Mouse (Mus musculus) testis, postnatal 10 days (tissue): ENCODE results near the gene Rimbp3.
A peak's percentile ranks its signal among the peaks of the same experiment; 100 is the strongest.
"Not testable (repeated sequence)": the region's sequence is repeated elsewhere in the genome, so short reads cannot be mapped to it uniquely, and the experiment has no call there.

Experiments
- DNase-seq: peaks from one replicate; pipeline ENCODE4 v3.0.0; 2021; ENCODE audit warnings: low spot score

The Rimbp3 gene

DNA sequence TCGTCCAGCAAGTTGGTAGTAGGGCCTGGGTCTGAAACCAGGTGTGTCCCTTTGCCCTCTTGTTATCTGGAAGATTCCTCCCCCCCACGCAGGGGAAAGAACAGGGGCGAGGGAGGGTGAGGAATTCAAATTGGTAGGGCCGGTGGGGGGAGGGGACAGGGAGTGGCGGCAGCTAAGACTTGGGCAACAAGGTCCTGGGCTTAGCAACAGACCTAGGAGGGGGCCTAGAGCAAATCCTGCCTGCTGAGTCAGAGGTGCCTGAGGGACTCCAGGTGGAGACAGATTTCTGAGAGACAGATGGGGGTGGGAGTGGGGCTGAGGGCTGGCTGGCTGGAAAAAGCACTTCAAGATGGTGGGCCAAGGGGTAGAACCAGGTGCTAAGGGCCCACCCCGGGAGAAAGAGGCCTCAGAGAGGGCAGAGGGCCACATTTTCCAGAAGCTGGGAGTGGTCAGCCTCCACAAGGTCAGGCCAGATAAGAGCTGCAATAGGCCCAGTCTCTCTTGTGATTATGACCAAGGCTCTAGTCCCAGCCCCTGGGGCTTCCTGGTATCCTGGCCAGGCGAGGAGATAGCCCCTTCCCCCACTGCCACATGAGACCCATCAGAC is 11.8 kb downstream of the Rimbp3 start:
- no peak for DNase-seq

DNA sequence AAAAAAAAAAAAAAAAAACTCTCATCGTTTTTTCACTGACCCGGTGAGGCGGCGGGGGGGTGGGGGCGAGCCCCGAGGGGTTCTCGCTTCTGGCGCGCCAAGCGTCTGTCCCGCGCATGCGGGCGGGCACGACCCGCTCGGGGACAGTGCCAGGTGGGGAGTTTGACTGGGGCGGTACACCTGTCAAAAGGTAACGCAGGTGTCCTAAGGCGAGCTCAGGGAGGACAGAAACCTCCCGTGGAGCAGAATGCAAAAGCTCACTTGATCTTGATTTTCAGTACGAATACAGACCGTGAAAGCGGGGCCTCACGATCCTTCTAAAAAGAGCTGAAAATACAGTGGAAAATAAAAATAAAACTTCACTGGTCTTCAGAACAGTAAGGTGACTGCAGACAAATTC is 13.8 kb downstream of the Rimbp3 start:
- DNase-seq = peak; percentile 100

DNA sequence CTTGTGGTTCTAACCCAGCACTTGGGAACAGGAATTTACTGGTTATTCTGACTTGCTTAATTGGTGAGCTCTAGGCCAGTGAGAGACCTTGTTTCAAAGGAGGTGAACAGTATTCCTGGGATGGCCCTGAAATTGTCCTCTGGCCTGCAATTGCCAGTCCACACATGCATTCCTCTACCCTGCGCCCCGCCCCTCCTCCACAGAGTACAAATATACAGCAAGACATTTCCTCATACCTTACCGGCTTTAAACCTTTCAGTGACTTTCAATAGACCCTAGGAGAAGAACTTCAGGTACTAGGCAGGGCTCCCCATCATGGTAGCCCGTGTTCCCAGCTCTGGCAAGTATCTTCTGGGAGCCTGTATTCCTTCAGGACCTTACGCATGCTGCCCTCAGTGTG is 17.2 kb downstream of the Rimbp3 start:
- no peak for DNase-seq

DNA sequence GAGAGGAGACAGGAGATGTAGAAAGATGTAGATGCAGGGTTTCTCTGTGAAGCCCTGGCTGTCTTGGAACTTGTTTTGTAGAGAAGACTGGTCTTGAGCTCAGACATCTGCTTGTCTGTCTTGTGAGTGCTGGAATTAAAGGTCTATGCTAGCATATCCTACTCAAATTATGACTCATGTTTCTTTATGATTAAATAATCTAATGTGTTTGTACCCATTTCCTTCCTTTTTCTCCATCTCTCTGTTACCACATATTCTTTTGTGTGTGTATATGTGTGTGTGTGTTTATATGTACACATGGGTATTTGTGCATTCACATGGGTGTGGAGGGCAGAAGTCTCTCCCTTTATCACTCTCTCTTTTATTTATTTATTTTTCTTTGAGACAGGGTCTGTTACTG is 18.1 kb downstream of the Rimbp3 start:
- DNase-seq = no peak

DNA sequence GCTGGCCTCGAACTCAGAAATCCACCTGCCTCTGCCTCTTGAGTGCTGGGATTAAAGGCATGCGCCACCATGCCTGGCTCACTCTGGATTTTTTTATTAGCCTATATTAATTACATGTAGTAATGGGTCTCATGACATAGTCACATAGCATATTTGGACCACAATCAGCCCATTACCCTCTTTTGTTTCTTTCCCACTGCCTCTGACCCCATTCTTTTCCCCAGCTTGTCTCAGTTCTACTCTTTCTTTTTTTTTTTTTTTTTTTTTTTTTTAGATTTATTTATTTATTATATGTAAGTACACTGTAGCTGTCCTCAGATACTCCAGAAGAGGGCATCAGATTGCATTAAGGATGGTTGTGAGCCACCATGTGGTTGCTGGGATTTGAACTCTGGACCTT is 23.1 kb downstream of the Rimbp3 start:
- DNase-seq = not testable (repeated sequence)

DNA sequence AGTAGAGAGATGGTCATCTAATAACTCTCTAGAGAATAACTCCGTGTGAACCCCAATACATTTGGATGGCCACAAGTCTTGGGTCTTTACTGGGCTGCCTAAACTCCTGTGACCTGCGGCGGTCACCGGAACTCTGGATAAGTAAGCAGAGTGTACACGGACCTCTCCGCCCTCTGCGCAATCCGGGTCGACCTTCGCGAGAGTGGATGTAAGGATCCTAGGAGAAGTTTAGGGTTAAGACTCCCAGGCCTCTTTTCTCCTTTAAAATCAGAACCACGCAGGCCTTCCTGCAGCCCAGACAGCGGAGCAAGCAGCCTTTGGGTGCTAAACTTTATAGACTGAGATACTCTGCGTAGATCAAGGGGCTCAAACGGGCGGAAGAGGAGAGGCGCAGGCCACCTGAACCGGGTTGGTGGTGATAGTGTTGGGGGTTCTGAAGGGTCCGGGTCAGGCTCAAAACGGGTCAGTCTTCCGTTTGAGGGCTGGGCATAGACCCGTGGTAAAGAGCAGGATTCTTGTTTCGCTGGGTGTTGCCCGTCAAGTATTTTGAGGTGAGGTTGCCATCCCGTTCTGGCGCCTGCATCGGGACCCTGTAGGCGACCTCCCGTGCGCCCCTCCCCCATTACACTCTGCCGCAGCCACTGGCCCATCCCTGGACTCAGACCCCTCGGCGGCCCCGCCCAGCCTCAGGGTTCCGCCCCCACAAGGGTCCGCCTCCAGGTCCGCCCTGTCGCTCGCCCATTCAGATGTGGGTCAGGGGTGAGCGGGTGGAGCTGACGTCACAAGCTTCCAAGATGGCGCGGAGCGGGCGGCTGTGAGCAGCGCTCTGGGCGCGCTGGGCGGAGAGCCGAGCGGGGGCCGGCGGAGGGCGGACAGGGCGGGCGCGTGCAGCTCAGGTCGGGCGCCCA is 24.6 kb downstream of the Rimbp3 start, which contains the start of gene Hic2:
Hic2 (plus strand) TSS at position 779 of the 908 bp plus-strand sequence.
- peak; percentile 96 for DNase-seq

DNA sequence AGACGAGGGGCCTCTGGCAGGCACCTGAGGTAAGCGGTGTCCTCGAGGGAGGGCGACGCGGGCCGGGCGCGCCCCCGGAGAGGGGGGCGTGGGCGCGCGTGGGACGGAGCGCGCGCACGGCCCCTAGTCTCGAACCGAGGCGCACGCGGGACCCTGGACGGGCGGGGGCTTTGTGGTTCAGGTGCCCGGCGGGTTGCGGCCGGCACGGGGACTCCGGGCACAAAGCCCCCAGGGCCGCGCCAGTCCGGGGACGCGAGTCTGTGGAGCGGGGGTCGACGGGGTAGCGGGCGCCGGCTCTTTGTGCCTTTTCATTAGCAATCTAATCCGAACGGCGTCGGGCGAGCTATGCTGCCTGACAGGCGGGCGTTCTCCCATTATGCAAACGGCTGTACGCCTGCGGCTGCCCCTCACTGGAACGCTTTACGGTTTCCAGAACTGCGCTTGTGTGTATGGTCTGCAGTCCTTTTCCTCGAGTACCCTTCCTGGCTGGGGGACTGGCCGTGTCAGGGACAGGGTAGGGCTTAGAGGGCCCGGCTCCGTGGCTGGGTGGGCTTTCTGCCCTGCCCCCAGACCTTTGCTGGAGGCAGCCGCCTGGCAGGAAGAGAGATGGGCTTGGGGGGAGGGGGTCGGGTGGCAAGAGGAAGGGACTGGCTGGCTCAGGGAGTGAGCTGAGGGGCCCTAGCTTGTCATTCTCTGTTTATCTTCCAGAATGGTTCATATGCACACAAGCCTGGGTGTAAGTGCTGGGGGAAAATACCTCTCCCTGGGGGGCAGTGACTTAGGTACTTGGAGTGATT is 25.5 kb downstream of the Rimbp3 start:
- DNase-seq = peak; percentile 71

DNA sequence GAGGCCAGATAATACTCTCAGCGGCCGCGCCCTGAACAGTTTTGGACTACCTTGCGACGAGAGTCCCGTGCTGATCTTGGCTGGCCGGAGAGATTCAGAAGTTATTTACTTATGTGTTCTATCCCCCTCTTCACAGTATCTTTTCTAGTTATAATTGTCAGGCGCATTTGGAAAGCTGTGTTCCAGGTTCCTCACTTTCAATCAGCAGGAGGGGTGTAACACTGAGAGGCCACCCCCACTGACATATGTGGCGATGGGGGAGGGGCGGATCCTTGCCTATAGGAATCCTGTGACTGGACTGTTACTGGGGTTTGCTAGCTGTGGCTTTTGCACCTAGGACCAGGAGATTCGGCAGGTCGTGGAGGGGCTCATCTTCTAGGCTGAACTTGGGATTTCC is 26.1 kb downstream of the Rimbp3 start:
- DNase-seq = peak; percentile 71

DNA sequence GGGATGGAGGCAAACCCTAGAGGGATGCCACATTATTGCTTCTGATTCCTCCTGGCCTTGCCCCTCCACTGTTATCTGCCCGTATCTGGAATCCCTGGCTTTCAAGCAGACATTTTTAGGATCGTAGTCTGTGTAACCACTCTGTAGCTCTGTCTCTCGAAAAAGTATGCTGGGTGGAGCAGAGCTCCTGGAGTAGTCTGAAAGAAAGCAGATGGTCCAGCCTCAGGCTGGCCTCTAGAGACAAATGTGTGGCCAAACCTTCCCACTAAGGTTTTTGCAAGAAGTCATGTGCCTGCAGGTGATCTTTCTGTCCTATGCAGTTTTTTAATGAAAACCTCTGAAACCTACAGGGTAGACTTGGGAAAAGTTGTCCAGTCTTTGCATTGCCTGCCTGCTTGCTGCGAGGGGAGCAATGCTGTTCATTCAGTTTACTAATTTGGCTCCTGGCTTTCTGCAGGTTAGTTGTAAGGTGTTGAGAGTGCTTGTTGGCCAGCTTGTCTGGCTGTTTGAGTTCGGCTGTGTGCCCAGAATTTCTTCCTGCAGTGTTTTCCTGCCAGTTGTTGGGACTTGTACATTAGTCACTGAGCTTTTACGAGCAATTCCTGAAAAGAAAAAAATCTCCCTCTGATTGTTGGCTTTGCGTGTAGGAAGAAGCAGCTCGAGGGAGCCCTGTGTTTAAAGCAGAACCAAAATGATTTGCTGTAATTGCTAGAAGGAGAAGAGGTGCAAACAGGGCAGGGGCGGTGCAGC is 26.7 kb downstream of the Rimbp3 start:
- DNase-seq = no peak

DNA sequence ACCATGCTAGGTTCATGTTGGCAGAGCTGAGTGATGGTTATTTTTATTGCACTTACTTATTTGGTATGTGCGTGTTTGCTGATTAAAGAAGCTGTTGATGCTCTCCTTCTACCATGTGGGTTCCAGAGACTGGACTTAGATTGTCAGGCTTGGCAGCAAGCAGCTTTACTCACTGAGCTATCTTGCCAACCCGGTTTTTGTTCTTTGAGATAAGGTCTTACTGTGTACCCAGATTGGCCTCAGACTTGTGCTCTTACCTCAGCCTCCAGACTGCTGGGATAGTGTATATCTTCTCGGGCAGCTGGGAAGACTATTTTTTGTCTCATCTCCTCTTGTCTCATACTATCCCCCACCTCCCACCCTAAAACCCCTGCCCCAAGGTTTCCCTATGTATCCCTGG is 29.2 kb downstream of the Rimbp3 start:
- DNase-seq = no peak

DNA sequence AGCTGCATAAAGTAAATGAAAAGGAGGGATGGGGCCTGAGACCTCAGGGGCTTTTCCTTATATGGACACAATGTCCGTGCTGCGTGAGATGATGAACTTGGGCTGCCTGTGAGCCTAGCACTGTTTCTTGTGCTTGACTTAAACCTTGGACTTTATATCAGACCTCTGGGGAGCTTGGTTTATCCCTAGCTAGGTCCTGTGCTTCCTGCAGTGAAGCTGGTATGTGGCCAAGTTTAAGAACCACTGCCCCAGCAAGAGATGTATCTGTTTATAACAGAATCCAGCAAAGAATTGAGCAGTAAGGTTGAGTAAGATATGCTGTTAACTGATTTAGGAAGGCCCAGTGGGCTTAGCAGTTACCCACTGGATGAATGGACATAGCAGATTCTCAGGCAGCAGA is 31.0 kb downstream of the Rimbp3 start:
- DNase-seq = no peak

DNA sequence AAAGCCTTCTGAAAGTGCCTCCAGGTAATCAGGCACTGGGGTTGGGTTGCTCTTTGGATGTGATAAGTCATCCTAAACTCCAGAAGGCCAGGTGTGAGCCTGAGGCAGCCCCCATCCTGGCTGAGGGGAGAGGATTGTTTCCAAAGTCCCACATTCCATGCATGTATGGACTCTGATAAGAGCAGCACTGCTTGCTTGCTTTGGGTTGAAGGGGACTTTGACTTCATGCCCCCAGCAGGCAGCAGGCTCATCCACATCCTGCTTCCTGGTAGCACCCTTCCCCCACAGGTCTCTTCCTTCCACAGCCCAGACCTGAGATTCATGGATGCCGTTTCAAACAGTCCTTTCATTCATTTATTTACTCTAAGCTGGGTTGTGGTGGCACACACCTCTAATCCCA is 35.3 kb downstream of the Rimbp3 start:
- DNase-seq = no peak

DNA sequence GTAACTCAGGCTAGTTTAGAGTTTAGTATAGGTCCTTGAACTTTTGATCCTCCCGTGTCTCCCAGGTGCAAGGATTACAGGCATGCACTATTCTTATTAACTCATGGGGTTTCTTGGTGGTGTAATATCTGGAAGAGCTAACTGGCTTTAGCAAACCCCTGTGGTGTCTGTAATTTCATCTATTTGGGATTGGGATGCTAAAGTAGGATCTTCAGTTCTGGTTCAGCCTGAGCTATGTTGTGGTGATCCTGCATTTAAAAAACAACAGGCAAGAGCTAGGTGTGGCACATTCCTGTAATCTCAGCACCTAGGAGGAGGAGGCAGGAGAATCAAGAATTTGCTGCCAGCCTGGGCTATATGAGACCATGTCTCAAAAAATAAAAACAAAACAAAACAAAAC is 36.6 kb downstream of the Rimbp3 start:
- DNase-seq = no peak

DNA sequence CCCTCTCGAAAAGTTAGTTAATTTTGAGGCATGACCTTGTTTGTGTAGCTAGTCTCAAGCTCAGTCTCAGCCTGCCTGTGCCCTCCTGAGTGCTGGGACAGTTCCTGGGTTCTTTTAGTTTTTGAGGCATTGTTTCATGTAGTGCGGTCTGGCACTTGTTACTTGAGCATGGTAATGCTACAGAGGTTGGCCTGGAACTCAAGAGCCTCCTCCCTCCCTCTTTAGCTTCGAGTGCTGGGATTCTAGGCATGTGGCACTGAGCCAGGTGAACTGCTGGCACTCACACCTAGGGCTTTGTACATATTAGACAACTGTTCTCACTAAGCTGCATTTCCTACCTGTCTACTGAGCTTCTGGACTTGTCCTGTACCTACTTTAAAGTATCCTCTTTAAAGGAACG is 39.3 kb downstream of the Rimbp3 start:
- DNase-seq = no peak

DNA sequence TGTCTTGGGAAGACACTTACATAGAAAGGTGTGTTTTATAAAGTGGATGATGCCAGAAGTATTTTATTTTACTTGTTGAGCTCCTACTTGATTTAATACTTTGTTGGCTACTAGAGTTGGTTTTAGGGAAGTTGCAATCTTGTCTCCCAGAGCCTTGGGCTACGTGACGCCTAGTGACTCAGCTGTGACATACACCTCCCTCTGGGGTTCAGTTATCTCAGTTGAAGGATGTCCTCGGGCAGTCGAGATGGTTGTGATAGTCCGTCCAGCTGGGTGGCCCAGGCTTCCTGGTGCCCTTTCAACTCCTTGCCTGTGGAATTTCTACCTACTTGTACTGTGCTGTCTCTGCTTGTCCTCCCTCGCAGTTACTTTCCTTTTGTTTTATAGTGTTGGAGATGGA is 40.7 kb downstream of the Rimbp3 start:
- no peak for DNase-seq

DNA sequence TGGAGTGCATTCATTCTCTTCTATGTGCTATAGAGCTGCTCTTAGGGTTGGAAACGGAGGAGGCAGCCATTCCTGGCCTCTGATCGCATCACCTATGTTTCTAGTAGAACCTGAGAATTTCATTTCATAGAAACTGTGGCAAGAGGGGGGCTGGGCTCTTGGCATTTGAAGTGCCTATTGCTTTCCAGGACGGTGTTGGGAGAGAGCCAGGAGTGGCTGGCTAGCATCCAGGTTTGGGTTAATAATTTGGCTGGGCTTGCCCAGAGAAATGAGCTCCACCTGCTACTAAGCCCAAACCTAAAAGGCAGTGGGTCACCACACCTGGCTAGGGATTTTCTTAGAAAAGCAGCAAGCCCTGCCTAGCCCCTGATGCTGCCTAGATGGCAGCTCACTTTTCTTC is 43.1 kb downstream of the Rimbp3 start:
- DNase-seq = peak; percentile 70

DNA sequence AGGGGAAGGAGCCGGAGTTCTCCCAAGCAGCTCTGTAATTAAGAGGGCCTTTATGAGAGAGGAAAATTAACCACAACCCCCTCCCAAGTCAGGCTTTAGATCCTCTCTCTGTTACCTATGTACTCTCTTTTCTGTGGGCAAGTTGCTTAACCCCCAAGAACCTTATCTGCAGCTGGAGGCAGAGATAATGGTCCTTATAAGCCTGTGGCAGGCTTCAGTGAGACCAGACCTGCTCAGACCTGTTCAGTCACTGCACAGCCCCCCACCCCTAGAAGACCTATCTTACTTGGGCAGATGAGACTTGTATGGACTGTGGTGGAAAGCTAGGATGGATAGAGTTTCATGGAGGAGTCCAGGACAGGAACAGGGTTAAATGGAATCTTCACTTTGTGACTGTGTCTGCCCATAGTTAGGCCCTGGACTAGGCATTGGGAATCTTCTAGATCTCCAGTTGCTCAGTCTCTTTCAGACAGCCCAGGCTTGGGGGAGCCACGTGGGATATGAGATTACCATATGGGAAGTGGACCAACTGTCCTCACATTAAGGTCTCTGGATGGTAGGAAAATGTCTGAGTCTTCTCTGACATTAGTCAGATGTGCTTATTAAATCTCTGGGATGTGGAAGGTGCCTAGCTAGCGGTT is 43.8 kb downstream of the Rimbp3 start:
- DNase-seq = no peak

DNA sequence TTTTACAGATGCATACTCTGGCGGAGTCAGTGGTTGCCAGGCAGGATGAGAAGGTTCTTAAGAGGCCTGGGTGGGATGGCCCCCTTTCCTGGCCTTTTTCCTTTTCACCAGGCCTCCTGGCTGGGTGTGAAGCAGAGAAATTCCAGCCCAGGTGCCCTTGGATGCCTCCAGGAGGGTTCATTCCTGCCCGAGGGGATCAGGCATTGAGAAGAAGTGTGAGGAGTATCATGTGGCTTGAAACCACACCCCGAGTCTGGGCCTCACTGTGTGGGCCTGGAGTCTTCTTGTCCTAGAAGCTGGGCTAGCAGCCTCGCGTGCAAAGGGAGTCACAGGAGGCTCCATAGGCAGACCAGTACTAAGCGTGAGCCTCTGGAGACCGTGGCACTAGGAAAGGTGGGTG is 44.4 kb downstream of the Rimbp3 start:
- DNase-seq = no peak

DNA sequence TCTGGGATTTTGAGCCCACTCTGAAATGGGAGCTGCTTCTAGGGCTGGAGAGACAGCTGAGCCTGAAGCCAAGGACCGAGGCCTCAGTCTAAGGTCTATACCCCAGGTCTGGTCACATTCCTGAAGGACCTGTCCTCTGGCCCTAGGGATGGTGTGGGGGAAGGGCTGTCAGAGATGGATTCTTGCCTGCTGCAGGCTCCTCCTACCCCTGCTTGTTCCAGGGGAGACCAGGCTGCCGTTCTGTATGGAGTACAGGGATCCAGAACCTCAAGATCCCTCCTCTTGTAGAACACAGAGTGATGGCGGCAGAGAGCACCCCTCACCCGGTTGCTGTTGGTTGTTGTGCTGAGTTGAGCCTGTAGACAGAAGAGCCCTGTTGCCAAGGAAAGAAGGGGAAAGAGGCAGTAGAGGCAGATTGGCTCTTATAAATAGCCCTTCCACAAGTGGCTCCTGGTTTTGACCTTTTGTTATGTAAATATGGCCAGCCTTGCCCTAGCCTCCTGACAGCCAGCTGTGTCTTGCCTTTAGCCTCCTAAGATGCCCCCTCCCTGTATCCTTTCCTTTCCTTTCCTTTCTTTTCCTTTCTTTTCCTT is 45.7 kb downstream of the Rimbp3 start:
- no peak for DNase-seq

DNA sequence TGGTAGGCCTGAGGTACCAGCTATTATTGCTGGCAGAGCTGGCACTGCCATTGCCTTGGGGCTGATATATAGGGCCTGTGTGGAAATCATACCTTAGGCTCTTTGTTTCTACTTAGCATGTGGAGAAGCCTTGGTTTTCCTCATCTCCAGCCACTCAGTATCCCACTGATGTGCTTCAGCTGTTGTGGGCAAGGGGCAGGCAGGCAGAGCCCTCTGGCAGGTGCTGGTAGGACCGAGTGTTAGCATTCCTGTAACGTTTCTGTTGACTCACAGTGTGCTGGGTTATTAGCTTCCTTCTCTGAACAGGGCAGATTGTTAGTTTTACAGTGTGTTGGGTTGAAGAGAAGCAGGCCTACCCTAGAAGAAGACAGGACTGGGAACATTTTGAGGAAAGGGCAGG is 46.9 kb downstream of the Rimbp3 start:
- DNase-seq = no peak

DNA sequence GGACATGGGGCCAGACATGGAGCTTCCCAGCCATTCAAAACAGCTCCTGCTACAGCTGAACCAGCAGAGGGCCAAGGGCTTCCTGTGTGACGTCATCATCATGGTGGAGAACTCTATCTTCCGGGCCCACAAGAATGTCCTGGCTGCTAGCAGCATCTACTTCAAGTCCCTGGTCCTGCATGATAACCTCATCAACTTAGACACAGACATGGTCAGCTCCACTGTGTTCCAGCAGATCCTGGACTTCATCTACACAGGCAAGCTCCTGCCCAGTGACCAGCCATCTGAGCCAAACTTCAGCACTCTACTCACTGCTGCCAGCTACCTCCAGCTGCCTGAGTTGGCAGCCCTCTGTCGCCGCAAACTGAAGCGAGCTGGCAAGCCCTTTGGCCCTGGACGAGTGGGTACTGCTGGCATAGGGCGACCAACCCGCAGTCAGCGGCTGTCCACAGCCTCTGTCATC is 49.0 kb downstream of the Rimbp3 start:
- no peak for DNase-seq
